Mouse (Mus musculus) small intestine, adult 2 months (tissue): Measurements from ENCODE around the gene Adipoq.

Experiments used
- CTCF ChIP-seq: fragments of 200-500 bp; IDR thresholded peaks from 2 replicates; pipeline ENCODE4 v1.5.1; 2012; ENCODE audit warnings: low read depth, mild to moderate bottlenecking, control low read depth, inconsistent platforms, low read length, moderate library complexity, mixed read lengths; ENCODE audit not compliant: insufficient replicate concordance, insufficient read length; ENCODE audit errors: extremely low read depth
- POLR2A ChIP-seq: fragments of 200-500 bp; IDR thresholded peaks from 2 replicates; pipeline ENCODE4 v1.6.1; 2012; ENCODE audit warnings: low read depth, mild to moderate bottlenecking, control low read depth, inconsistent platforms, low read length, moderate library complexity

GRCm38 (mm10) chr16:23132336-23132735 lies 14.0 kb upstream of the Adipoq start:
- TF ChIP-seq CTCF (no peak), POLR2A (no peak)
